Mouse (Mus musculus) thymus, adult 2 months (tissue): ENCODE data around the gene Rab44.

Source experiments
- CTCF ChIP-seq: fragments of 200-500 bp; IDR thresholded peaks from 2 replicates; pipeline ENCODE4 v1.5.1; 2012; ENCODE audit warnings: mild to moderate bottlenecking, control low read depth, low read length, moderate library complexity, borderline replicate concordance; ENCODE audit not compliant: control insufficient read depth, poor library complexity, insufficient read depth; ENCODE audit errors: extremely low read depth
- POLR2A ChIP-seq: fragments of 200-500 bp; IDR thresholded peaks from 2 replicates; pipeline ENCODE4 v1.6.1; 2012; ENCODE audit warnings: mild to moderate bottlenecking, low read length, control low read depth, moderate library complexity; ENCODE audit not compliant: control insufficient read depth, poor library complexity, insufficient read depth; ENCODE audit errors: extremely low read depth

GRCm38 (mm10) chr17:29170431-29171000 lies 56.6 kb downstream of the Rab44 start:
- TF ChIP-seq CTCF, result no peak
- no peak for TF ChIP-seq POLR2A
